Mouse (Mus musculus): Measurements from ENCODE around the gene Rnf212b. TPM values are rescaled to one million over a fixed set of nuclear protein-coding genes. Genes with fewer than 3 reads are reported as not detected.

The Rnf212b gene
- total RNA-seq (2023) = not detected

DNA sequence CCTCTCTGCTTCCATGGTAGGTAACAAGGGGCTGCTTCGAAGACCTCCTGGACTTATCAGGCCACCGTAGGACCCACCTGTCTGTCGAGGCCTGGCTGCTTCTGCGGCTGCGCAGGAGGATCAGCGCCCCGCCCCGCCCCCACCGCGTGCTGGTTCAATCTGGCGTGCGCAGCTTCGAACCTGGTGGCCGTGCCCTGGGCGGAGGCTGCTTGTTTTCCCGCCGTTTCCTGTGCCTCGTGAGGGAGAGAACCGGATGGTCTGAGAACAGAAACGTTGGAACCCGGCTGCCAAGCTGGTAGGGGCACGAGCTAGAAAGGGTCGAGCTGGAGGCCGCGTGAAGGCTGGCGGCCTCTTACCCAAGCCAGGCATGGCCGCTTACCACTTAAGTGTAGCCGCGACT, at the start of gene Rnf212b:
Gene Rnf212b, plus strand, starts transcription at position 151 of the 400 bp plus-strand sequence.

DNA sequence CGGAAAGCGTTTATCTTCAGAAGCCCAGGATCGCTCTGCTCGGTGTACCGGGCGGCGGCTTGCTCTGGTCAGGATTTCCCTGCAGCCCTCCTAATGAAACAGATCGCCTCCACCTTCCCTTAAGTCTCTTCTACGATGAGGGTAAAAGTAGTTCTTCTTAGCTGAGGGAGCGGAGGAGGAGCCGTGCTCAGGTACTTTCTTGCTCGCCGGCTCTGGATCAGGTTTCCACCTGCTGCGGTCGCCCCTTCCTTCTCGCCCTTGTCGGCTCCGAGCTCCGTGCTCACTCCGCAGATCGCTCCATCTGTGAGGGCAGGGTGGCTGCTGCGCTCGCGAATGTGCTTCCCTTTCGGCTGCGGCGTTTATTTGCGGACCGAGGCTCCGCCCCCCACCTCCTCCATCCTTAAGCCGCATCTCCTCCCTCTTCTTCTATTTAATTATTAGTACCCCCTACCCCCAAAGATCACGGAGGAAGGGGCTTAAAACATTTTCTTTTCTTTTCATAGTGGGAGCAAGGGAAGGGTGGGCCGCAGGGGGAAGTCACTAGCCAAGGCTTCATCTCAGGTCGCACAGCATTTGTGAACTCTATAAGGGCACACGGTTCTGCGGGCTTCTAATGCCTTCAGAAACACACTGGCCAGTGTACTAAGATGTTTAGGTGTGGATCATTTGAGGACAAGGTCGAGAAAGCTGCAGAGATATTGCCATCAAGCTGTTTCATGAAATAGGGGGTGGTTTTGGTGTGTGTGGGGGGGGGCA, 32.2 kb upstream of the Rnf212b start, which contains the start of gene Slc7a8:
Gene Slc7a8, minus strand, starts transcription at position 337 of the 756 bp plus-strand sequence.

DNA sequence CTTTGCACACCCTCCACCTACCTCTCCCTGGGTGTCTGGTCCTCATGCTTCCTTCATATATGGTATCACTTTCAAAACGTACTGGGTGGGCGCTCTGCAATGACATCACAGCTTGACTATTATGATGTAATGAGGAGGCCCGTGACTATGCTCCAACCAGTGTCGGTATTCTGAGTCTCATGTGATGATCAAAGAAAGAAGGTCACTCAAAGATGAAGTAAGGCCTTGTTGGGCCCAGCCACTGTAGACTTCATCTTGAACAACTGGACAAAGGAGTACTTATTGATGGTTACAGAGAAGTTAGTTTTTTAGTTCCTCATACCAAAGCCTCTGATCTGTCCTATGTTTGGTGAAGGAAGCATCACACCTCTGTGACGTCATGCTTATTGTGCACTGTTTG, 56.9 kb downstream of the Rnf212b start, which contains the start of gene Homez:
Gene Homez, minus strand, starts transcription at position 101 of the 400 bp plus-strand sequence.

DNA sequence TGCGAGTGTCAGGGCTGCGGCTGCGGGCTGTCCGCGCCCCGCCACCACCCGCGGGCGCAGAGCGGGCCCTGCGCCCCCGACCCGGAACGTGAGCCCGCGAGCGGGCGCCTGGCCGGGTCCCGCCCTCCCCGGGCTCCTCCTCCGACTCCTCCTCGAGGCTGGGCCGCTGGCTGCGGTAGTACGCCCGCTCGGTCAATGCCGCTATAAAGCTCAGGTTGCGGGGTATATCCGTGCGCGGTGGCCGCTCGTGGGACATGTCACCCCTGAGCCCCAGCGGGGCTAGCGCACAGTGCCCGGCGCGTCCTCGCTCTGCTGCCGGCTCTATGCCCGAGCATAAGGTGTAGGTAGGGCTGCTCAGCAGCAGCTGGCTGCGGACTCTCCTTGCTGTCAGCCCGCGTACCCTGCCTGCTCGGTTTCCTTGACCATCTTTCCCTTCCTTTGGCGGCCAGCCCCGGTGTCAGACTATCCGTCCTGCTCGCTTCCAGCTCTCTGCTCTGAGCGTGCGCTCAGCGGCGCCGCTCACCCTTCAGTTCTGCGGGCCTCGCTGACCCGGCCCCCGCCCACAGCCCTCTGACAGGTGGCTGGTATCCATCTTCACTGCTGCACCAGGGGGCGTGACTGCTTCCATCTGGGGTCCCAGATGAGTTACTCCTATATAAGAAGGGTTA, 63.2 kb downstream of the Rnf212b start, which contains the start of gene Ppp1r3e:
Gene Ppp1r3e, minus strand, starts transcription at position 503 of the 668 bp plus-strand sequence.

DNA sequence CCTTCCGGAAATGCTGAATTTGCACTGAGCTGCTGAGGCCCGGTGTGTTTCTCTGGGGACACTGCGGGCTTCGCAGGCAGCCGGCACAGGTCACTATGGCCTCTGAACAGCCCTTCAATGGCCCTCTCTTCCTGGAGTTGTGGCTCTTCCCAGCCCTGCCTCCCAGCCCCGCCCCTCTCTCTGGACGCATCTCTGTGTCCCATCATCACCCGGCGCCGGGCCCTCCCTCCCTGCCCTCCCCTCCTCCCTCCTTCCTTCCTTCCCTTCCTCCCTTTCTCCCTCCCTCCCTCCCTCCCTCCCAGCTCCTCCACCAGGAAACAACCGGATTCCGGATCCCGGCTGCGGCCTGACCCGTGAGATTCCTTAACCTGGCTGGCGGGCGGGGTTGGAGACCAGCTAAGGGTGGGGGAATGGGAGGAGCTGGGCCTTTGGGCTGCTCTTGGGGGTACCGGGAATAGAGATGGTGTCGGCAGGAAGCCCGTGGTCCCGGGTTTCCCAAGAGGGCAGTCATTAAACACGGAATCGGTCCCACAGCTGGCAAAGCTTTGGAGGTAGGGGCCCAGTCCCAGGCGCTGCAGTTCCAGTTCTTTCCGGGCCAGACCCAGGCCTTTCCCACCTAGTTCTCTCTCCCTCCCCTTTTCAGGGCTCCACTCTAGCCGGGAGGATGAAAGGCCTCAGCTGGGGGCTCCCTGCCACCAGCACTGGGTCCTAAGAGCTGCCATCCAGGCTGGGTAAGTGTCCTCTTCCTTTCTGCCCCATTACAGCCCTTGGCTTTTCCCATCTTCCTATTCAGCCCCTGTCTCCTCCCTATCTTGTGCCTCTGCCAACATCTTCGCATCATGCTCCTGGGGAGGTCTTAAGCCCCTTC, 69.4 kb downstream of the Rnf212b start, which contains the start of the genes Bcl2l2 and Gm20521:
Gene Bcl2l2, plus strand, starts transcription at position 224 of the 868 bp plus-strand sequence.
Gene Gm20521, plus strand, starts transcription at position 288 of the 868 bp plus-strand sequence.

DNA sequence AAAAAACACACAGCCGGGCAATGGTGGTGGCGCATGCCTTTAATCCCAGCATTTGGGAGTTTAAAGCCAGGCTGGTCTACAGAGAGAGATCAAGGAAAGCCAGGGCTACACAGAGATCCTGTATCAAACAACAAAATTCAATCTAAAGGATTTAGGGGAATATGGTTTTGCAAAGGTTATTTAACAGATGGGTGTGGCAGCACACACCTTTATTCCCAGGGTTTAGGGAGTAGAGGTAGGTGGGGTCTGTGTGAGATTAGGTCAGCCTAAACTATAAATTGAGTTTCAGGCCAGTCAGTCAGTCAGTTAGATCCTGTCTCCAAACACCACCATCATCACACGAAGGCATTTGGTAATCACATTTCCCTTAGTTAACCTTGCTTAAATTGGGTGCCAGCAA, 78.3 kb downstream of the Rnf212b start, which contains the start of gene Pabpn1:
Gene Pabpn1, plus strand, starts transcription at position 301 of the 400 bp plus-strand sequence.

Other genes starting within 250 kb of the Rnf212b start
- gene Ajuba, start 236.6 kb upstream of the Rnf212b start, total RNA-seq (2023) = under 1 TPM; 0.79 to 0.84 TPM
- gene 4931414P19Rik, start 208.1 kb upstream of the Rnf212b start, total RNA-seq (2023) = 1 to 10 TPM; 6.6 to 7.8 TPM
- gene Psmb5, start 196.1 kb upstream of the Rnf212b start, total RNA-seq (2023) = 10 to 100 TPM; 63.1 to 66.7 TPM
- gene Psmb11, start 192.7 kb upstream of the Rnf212b start, total RNA-seq (2023) = not detected
- not detected for gene Gm17606, start 173.2 kb upstream of the Rnf212b start, total RNA-seq (2023)
- 1 to 10 TPM in 1 of 2 experiments, under 1 TPM in 1; 0.76 to 2.9 TPM for gene Cdh24, start 172.8 kb upstream of the Rnf212b start, total RNA-seq (2023)
- gene 1700123O20Rik, start 127.9 kb upstream of the Rnf212b start, total RNA-seq (2023) = 10 to 100 TPM; 22.4 to 23.1 TPM
- 100 to 1,000 TPM; 302 to 334 TPM for gene Acin1, start 127.2 kb upstream of the Rnf212b start, total RNA-seq (2023)
- not detected for gene Gm29776, start 115.3 kb upstream of the Rnf212b start, total RNA-seq (2023)
- gene Cebpe, start 102.0 kb upstream of the Rnf212b start, total RNA-seq (2023) = 1 to 10 TPM; 1.4 to 2.4 TPM
- 10 to 100 TPM; 33.9 to 35.1 TPM for gene Slc7a8, start 32.2 kb upstream of the Rnf212b start, total RNA-seq (2023)
- gene Homez, start 56.8 kb downstream of the Rnf212b start, total RNA-seq (2023) = 10 to 100 TPM in 1 of 2 experiments, 1 to 10 TPM in 1; 8.8 to 10.4 TPM
- gene Ppp1r3e, start 63.4 kb downstream of the Rnf212b start, total RNA-seq (2023) = 1 to 10 TPM; 4.9 to 7.5 TPM
- gene Bcl2l2, start 69.2 kb downstream of the Rnf212b start, total RNA-seq (2023) = 10 to 100 TPM; 10.5 to 18.6 TPM
- gene Gm20521, start 69.3 kb downstream of the Rnf212b start, total RNA-seq (2023) = 1 to 10 TPM; 1.5 to 2.0 TPM
- gene Pabpn1, start 78.4 kb downstream of the Rnf212b start, total RNA-seq (2023) = 100 to 1,000 TPM; 173 to 176 TPM
- gene Slc22a17, start 99.0 kb downstream of the Rnf212b start, total RNA-seq (2023) = 1 to 10 TPM; 5.2 to 7.3 TPM
- gene Efs, start 112.0 kb downstream of the Rnf212b start, total RNA-seq (2023) = not detected
- not detected for gene Il25, start 118.6 kb downstream of the Rnf212b start, total RNA-seq (2023)
- gene Cmtm5, start 122.1 kb downstream of the Rnf212b start, total RNA-seq (2023) = not detected
- gene Myh6, start 152.8 kb downstream of the Rnf212b start, total RNA-seq (2023) = not detected
- not detected for gene Gm17428, start 162.8 kb downstream of the Rnf212b start, total RNA-seq (2023)
- not detected for gene Myh7, start 180.5 kb downstream of the Rnf212b start, total RNA-seq (2023)
- 10 to 100 TPM; 48.0 to 59.7 TPM for gene Ngdn, start 201.3 kb downstream of the Rnf212b start, total RNA-seq (2023)

All from monocyte, adult 59 days (primary cell).